Mouse (Mus musculus) cerebellum, adult 9-11 months (tissue): Measurements from ENCODE around the gene Ncbp3.

Experiments
- DNase-seq: peaks from one replicate; pipeline ENCODE4 v3.0.0; 2022

Ncbp3 gene

DNA sequence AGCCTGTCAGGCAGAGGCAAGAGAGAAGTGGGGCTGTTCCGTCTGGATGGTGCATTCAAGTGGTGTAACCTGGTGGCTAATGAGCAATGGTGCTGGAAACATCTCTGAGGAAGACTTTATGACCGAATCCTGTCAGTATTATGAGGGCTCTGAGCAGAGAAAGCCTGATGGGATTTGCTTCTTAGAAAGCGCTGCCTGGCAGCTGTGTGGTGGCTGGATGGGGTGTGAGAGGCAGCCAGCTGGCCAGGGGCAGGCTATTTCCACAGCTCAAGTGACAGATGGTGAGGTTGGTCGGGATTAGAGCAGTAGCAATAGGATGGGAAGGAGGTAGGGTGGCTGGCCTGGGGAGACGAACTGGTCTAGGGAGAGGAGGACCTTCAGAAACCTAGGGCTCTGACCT is 16.0 kb upstream of the Ncbp3 start:
- DNase-seq, result no peak

DNA sequence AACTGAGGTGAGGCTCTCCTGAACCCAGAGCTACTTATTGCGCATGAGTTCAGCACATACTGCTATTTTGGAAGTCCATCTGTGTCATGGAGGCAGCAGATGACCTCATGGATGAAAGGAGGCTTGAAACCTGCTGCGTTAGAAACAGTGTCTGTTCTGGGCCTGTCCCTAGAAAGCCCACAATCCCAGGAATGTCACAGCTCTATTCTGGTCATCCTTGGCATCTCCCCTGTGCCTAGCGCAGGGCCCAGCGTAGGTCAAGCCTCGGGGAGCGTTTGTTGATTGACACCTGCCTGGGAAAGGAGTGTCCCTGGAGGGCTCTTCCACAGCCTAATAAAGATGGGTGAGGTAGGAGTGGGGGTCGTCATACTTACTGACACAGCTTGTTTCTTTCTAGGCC is 11.5 kb upstream of the Ncbp3 start:
- peak; percentile 6 for DNase-seq

DNA sequence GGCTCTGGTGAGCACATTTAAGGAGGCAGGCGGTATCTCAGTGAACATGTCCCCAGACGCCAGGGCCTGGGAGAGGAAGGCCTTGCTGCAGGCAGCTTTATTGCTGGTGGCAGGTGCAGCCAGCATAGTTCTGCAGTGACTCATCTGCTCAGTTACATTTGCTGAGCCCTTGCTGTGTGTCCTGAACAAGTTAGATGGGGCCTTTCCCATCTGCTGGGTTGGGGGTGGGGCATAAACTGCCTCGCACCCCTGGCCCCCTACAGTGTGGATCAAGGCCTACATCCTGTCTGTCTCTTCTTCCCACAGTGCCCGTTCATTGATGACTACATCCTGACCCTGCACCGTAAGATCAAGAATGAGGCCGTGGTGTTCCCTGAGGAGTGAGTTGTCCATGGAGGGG is 10.7 kb upstream of the Ncbp3 start:
- no peak for DNase-seq

DNA sequence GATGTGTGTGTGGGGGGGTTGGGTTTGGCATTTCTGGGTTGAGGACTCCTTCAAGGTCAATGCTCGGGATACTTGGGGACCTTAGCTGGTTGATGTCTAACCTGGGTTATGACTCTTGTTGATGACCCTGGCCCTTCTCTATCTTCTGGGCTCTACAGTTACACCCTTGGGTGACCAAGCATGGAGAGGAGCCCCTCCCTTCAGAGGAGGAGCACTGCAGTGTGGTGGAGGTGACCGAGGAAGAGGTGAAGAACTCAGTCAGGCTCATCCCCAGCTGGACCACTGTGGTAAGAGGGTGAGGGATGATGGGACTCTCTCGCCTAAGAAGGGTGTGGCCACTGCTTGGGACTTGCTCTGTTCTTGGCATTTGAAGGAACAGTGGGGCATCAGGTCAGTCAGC is 9.9 kb upstream of the Ncbp3 start:
- no peak for DNase-seq

DNA sequence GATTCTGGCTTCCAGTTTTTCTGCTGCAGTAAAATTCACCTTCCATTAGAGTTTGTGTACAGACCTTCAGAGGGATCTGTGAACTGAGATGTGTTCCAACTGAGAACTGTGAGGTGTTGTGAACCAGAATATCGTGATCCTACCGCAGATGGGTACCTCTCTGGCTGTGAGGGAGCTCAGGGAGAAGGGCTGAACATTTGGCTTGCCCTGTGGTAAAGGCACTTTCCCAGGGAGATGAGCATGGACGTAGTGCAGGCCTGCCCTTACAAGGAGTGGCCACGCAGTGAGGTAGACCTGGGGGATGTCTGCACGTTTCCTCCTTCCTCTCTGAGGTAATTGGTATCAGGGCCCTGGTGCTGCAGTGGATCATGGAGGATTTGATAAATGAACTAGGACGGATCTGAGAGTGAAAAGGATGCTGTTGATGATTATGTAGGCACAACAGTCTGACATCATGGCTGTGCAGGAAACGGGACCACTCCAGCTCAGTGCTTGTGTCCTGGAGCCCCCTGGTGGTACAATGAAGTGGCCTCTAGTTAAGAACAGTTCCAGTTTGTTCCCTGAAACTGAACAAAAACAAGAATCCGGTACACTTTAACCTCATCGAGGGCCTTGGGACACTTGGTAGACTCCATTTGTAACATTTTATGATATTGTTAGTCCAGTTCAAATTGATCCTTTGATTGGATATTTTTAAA is 8.3 kb upstream of the Ncbp3 start:
- DNase-seq, result peak; percentile 45

DNA sequence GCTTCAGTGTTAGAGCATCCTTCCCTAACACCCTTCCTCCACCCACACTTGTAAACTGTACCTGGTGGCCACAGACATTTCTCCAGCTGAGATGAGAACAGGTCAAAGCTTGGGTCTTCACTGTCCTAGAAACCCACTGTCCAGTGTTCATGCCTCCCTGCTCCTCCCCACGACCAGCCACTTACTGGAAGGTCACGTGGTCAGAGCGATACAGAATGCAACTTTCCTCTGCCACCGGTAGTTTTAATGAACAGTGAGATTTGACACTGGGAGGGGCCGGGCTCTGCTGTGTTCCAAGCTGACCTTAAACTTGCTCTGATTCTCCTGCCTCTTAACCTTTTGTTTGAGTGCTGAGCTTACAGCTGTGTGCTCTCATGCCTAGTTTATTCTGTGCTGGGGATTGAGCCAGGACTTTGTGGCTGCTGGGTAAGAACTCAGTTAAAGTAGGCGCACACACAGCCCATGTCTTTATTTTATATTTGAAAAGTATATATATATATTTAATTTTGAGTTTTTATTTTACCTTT is 3.3 kb upstream of the Ncbp3 start:
- DNase-seq, result no peak

DNA sequence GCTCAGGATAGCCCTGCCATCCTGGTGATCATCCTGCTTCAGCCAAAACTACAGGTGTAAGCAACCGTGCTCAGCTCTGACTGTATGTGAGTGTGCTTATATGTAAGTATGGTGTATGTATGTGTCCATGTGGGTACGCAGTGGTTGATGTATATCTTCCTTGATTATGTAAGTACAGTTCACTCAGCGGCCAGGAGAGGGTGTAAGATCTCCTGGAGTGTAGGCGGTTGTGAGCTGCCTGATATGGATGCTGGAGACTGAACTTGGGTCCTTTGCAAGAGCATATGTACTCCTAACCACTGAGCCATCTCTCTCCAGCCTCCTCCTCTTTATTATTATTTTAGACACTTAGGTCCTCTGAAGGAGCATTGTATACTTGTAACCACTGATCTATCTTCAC is 2.8 kb upstream of the Ncbp3 start:
- DNase-seq, result no peak

DNA sequence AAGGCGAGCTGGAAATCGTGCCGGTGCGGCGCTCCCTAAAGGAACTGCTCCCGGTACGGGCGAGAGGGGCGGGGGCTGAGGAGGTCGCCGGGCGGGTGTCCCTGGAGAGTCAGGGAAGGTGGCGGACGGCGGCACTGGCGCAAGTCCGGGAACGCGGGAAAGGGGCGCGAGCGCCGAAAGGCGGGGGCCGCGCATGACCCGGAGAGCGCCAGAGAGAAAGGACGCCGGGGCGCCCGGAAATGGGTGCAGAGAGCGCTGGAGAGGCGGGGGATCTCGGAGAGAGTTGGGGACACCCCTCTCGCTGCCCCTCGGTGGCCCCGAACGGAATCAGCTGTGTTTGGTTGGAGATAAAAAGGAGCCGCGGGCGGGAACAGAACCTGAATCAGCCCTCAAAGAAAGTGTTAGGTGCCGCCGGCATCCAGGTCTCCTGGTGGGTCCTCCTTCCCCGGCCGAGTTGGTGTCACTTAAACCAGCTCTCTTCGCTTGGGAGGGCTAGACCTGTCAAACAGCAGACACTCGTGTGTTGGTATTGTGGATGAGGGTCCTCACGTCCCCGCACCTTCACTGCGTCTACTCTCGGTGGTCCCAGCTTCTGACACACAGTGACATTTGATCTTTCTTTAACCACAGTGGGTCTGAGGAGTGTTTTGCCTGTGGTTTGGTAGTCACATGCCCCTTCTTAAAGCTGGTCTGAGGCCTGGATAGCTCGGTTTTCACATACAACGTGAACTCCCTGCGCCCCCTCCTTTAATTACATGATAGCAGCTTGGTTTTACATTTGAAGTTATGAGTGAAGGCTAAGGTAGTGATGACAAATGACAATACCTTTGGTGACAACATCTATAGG is 670 bp downstream of the Ncbp3 start:
- no peak for DNase-seq

DNA sequence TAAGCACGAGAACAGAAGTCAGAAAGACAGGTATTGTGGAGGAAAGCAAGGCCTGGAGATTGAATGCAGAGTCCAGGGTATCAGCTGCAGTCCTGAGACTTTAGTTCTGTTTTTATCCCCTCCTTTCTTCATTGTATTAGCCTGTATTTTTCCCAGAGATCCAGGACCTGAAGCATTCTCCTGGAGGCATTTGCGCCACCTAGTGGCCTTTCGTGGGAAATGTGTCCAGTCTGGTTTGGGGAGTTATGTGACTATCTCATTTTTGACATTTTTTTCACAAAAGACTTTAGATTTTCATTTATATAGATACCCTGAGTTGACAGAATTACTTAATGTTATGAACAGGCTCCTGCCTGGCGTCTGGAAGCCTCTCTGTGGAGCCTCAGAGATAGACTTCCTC is 1.8 kb downstream of the Ncbp3 start:
- DNase-seq, result peak; percentile 73

DNA sequence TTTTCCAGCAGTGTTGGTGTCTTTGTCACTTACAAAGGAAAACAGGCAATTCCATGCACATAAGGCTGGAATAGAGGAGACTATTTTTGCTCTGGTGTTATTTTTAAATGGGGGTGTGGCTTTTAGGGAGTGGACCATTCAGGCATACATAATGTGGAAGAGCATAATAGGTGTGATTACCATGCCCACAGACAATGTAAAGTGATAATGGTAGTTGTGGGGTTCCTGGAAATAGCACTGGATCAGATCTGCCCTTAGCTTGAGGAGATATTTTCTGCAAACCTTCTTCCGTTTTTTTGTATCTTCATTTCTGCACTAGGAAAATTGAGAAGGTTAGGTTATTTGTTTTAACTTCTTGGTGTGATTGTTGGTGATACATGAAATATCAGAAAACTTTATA is 5.2 kb downstream of the Ncbp3 start:
- DNase-seq, result no peak

DNA sequence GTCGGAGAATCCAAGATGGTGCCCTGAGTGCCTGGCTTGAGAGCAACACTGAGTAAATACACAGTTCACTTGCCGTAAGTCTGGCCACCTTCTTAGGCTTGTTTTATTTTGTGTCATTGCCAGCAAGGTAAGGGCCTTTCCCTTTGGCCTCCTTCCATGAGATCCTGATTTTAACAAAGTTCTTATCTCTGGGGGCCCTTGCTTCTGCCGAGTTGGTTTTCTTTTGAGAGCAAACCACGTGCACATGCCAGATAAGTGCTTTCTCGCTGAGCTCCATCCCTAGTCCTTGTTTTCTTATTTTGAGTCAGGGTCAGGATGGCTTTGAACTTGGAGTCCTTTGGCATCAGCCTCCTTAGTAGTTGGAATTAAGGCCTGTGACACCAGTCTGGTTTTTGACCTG is 10.1 kb downstream of the Ncbp3 start:
- no peak for DNase-seq

DNA sequence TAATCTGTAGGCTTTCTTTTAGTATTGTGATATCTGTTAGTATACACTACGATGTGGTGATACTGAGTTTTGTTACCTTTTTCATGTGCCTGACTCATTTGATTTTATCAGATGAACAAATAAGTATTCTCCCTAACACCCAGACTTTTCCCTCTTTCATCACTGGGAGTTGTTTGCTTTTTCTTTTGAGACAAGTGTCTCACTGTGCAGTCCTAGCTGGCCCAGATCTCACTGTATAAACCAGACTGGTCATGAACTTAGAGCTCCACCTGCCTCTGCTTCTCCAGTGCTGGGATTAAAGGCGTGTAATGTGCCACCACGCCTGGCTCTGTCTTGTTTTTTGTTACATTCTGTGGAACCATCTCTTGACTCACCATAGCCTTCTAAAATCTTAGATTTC is 12.0 kb downstream of the Ncbp3 start:
- no peak for DNase-seq

DNA sequence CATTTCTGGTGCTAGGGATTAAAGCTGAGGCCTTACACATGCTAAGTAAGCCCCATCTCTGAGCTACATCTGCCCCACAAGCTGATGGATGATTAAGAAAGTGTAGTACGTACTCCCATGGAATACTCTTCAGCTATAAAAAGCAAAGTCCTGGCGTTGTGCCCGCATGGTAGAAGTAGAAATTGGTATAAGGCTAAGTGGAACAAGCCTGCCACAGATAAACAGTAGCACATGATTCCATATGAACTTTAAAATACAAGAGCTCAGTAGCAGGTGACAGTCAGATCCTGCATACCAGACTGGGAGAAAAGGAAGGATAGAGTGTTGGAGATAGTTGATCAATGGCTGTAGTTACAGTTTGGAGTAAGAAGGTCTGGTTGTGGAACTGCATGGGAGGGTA is 13.8 kb downstream of the Ncbp3 start:
- no peak for DNase-seq

DNA sequence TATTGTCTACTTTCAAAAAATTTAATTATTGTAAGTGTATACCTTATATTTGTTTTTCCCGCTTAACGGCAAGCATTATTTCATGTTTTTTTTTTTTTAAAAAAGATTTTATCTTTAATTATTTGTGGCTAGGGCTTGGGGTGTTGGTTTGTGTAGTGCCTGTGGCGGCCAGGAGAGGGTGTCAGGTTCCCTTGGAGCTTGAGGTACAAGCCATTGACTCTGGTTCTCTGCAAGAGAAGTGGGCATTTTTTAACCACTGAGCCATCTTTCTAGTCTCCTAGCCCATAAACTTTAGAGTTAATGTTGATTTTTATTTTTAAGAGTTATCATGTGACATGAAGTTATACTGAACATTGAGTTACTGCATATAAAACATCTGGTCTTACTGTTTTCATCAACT is 24.3 kb downstream of the Ncbp3 start:
- DNase-seq, result no peak

DNA sequence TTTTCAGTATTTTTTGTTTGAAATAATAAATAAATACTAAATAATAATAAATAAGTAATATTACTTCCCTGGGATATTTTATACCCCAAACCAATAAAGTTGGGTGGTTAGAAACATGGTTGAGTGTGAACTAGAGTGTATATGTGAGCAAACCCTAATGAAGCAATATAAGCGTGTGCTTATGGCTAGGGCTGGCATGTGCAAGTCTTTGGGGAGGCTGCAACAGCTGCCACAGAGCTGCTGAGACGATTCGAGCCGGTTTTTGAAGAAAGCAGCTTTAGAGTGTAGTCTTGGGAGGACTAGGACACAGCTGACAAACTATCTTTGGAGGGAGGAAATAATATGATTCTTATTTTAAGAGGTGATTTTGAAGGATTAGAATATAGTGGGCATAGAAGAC is 28.7 kb downstream of the Ncbp3 start:
- no peak for DNase-seq

DNA sequence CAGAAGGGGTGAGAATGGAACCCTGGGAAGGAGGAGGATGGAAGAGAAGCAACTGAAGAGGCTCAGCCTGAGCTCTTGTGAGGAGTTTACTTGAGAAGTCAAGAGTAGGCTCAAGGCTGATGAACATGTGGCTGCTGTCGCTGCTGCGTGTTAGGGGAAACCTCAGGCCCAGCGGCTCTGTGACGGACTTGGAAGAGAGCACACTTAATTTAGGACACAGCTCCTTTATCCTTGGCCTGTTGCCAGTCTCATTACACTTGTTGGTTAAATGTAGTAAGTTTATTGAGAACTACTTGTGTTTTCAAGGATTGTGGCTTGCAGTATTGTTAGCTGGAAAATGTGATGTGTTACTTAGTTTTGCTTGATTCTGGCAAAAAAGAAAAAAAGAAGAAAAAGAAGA is 29.1 kb downstream of the Ncbp3 start:
- no peak for DNase-seq

DNA sequence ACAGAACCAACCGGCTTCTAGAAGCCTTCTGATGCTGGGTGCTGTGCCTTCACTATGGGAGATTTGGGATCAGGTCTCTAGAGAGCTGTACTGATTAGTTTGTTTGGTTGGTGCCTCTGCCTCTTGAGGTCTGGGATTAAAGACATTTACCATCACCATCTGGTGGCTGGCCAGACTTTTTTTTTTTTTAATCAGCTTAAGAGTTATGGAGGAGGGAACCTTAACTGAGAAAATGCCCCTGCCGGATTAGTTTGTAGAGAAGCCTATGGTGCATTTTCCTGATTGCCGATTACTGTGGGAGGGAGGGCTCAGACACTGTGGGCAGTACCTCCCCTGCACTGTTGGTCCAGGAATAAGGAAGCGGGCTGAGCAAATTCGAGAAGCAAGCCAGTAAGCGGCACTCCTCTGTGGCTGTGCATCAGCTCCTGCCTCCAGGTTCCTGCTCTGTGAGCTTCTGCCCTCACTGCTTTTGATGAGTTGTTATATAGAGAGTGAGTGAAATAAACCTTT is 29.7 kb downstream of the Ncbp3 start:
- no peak for DNase-seq

DNA sequence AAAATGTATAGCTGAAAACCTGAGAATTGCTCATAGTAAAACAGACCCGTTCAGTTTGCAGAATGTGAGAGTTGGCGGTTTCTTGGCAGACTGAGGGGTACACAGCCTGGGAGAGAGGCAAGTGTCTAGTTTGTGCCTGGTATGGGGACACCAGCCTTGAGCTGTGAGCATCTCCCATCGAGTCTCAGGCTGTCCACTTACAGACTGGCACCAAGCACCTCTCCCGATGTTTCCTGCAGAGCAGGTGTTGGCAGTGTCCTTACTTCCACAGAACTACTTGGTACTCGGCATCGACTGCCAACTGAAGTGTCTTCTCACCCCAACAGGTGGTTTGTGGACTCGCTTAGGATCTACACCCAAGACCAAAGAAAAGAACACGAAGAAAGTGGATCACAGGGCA is 31.0 kb downstream of the Ncbp3 start:
- peak; percentile 10 for DNase-seq

DNA sequence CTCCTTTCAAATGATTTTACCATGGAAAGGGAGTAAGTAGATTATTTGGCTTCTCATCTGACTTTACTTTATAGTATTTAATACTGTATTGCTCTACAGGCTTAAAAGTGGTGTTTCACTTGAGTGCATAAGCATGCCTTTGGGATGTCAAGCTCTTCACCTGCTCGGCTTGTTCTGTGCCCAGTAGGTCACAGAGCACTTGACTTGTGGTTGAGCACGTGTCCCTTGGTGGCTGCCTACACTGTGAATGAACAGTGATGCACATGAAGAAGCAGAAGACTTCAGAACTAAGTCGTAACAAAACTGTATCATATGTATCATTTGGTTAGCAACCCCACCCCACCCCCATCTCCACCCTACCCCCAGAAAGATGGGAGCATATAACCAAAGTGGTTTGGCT is 32.7 kb downstream of the Ncbp3 start:
- no peak for DNase-seq

DNA sequence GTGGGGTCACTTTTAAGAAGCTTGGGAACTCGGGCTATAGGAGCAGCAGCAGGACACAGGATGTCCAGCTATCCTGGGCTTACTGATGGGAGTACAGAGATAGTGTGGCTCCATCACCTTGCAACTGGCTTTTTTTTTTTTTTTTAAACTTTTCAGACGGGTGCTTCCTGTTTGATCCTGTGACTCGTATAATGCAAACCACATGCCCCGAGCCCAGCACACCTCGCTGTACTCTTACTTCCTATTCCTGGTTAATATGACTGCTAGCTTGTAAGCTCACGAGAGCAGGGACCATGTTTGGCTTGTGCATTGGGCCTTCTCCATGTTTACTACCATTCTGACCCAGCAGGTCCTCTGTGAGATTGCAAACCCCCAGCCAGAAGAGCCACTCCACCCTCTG is 36.7 kb downstream of the Ncbp3 start:
- DNase-seq, result no peak

DNA sequence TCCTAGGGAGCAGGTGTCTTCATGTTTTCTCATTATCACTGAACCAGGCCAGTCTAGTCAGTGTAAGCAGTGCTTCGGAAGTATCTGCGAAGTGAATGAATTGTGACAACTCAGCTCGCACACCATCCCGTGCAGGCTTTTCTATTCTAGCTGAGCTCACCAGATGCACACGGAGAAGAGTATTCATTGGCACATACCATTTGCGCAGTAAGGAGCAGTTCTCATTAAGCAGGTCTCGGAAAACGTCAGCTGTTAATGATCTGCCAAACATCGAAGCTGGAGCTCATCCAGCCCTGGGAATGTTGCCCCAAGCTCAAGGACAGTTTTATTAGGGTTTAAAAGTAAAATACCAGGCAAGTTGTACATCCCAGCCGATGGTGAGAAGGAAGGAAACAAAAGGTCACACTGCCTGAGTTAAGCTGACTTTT is 37.2 kb downstream of the Ncbp3 start:
- DNase-seq, result peak; percentile 8

DNA sequence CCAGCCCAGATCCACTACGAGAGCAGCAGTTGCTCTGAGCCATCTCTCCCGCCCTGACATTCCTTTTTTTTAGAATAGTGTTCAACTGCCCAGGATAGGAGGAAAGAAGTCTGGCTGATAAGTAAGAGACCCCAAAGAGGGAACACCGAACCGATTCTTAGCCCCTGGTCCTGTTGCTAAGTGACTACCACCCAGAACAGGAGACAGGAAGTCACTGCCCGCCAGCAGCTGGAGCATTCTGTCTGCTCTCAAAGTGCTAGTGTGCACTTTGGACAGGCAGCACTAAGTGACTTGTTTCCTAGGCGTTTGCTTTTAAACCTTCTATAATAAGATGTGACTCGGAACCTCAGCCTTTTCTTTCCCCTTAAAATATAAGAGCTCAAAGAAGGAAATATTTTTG is 37.8 kb downstream of the Ncbp3 start:
- no peak for DNase-seq

DNA sequence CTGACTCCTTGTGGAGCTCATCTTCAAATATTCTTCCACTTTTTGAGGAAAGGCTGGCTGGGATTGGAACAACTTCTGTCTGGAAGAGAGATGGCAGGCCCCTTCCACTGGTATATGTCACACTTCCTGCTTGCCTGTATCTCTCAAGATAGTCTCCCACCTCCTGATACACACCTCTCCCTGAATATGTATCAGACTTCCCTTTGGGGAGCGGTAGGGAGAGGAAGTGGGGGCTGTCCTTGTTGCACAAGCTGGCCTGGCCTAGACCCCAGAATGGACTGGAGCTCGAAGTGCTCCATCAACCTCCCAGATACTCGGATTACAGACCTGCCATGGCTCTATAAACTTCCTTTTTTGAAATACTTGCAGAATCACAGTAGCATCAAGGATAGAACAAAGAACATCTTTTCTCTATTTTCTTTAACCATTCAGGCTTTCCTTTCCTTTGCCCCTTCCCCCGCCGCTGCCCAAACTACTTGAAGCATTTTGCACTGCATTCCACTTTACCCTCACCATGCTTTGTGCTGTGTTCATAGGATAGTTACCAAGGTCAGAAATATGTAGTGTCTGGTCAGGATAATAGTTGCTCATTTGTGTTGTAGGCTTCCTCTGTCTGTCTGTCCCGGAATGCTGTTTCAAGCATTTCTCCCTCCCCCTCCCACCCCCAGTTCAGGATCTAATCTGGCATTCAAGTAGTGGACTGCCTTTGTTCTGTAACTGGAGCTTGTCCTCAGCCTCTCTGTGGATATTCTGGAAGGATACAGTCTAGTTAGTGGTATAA is 40.3 kb downstream of the Ncbp3 start:
- DNase-seq, result no peak
